Mouse (Mus musculus): ENCODE results near the gene Txn2. TPM values are rescaled to one million over a fixed set of nuclear protein-coding genes. Genes with fewer than 3 reads are reported as not detected.

Gene Txn2
- 234 TPM for polyA plus RNA-seq (2017; shearing (Covaris generic))

DNA sequence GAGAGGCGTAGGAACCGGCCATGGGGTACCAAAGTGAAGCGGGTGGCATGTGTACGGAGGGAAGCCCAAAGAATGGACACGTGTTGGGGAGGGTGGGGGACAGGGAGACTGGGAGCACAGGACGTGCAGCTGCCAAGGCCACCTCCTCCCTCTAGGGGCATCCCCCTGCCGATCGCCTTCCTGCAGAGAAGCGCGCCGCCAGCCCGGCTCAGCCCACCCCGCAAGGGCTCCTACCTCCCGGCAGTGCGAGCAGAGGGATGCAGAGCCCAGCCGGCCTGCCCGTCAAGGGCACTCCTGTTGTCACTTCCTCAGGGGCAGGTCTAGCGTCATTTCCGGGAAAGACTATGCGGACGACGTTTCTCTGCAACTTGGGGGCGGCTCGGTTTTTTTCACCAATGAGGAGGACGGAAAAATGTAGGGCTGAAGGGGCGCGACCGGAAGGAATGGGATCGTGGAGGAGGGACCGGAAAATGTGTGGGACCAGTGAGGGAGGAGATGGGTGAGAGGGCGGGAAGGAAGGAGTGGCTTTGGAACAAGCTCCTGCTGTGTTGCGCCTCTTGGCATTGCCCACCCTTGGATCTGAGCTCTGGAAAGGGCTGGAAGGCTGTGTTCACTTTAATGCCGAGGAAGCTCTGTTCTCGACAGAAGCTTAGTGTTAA is at the start of gene Txn2:
Txn2 (minus strand) TSS at position 334 of the 659 bp plus-strand sequence.

DNA sequence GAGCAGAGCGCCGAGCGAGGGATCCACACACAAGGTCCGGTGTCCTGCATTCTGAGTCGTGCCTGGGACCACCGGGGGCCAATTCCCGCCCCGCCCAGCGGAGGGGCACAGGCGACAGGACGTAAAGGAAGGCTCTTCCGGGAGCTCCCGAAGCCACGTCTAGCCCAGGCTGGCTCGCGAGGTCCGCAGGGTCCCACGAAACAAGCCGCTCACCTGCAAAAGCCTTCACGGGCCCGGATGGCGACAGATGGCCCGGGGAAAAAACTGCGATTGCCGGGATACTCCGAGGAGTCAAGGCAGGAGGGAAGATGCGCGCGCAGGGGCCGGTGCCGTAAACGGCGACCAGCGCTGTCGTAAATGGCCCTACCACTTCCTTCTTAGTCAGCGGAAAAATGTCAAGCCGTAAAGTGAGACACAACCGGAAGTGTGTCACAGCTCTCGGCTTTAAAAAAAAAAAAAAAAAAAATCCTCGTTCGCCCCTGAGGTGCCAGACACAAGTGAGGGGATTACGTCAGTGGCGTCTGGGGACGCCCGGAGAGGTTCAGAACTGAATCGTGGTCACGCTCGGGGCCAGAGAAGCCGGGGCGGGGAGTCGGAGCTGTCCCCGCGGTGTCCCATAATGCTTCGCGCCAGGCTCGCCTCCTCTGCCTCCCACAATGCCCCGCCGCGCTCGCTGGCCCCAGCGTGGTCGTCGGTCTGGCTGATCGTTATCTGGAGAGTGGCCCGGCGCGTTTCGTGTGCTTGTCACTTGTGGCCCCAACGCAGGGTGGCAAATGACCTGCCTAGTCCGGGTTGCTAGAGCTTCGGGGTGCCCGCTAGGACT is 41.9 kb upstream of the Txn2 start, which contains the start of gene Eif3d:
Eif3d (minus strand) TSS at position 344 of the 823 bp plus-strand sequence.

DNA sequence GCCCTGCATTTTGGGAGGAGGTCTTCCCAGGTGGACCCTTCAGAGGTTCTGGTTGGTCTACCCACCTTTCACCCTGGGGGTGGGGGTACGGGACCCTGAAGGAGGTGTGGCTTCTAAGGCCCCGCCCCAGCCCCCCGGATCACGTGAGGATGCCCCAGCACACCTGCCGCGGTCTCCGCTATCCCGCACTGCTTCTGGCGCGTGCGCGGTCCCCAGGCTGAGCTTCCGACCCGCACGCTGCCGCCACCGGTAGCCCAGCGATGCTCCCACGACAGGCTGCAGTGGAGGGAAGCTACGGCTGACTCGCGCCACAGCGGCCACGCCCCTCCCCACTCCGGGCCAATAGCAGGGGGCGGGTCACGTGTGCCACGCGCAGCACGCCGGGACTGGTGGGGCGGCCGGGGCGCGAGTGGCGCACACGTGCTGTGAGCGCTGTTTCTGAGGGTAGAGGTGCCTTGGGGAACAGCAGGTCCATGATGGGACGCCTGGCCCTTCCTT is 27.6 kb upstream of the Txn2 start, which contains the start of gene Foxred2:
Foxred2 (minus strand) TSS at position 319 of the 498 bp plus-strand sequence.

Other genes with a start within 250 kb of the Txn2 start
- 86.8 TPM for gene Apol7e, start 230.1 kb downstream of the Txn2 start, polyA plus RNA-seq (2017; shearing (Covaris generic))
- 59.4 TPM for gene Apol9b, start 200.0 kb downstream of the Txn2 start, polyA plus RNA-seq (2017; shearing (Covaris generic))
- 0.39 TPM for gene Apol8, start 172.0 kb downstream of the Txn2 start, polyA plus RNA-seq (2017; shearing (Covaris generic))
- 306 TPM for gene Myh9, start 86.8 kb downstream of the Txn2 start, polyA plus RNA-seq (2017; shearing (Covaris generic))
- gene Foxred2, start 27.7 kb upstream of the Txn2 start, polyA plus RNA-seq (2017; shearing (Covaris generic)): 6.1 TPM
- gene Eif3d, start 41.8 kb upstream of the Txn2 start, polyA plus RNA-seq (2017; shearing (Covaris generic)): 204 TPM
- gene Cacng2, start 191.0 kb upstream of the Txn2 start, polyA plus RNA-seq (2017; shearing (Covaris generic)): 0.04 TPM
- 58.3 TPM for gene Ift27, start 245.1 kb upstream of the Txn2 start, polyA plus RNA-seq (2017; shearing (Covaris generic))

Data from CD4-positive, CD25-positive, alpha-beta regulatory T cell (primary cell).